Mouse (Mus musculus) forebrain, embryonic 14.5 days (tissue): Measurements from ENCODE around the gene Antxr2. TPM values are rescaled to one million over a fixed set of nuclear protein-coding genes. Genes with fewer than 3 reads are reported as not detected.

Experiments used
- ATAC-seq: fragments of 200-750 bp; cut with Nextera tagmentation; 2 replicates; pipeline ENCODE4 v1.8.0; 2017; ENCODE audit warnings: mild to moderate bottlenecking, moderate library complexity
- DNase-seq: peaks from one replicate; pipeline ENCODE4 v3.0.0-alpha.2; 2015; ENCODE audit warnings: low spot score
- H3K27ac ChIP-seq: fragments of 300-500 bp; sonication (generic); 2 replicates; pipeline ENCODE4 v1.5.1; 2014; ENCODE audit warnings: low read depth, mild to moderate bottlenecking, control low read depth, low read length, moderate library complexity
- H3K27me3 ChIP-seq: fragments of 300-500 bp; sonication (generic); replicated peaks from 2 replicates; pipeline ENCODE4 v1.6.1; 2014; ENCODE audit warnings: low read length, control low read depth, mixed read lengths; ENCODE audit not compliant: control insufficient read depth, insufficient read depth
- H3K36me3 ChIP-seq: fragments of 300-500 bp; sonication (generic); 2 replicates; pipeline ENCODE4 v1.6.1; 2014; ENCODE audit warnings: low read length, control low read depth; ENCODE audit not compliant: control insufficient read depth, insufficient read depth
- H3K4me1 ChIP-seq: fragments of 300-500 bp; sonication (generic); 2 replicates; pipeline ENCODE4 v1.6.1; 2014; ENCODE audit warnings: antibody characterized with exemption, low read length, control low read depth; ENCODE audit not compliant: control insufficient read depth, insufficient read depth
- H3K4me2 ChIP-seq: fragments of 300-500 bp; sonication (generic); 2 replicates; pipeline ENCODE4 v1.6.1; 2014; ENCODE audit warnings: mild to moderate bottlenecking, control low read depth, low read length
- H3K4me3 ChIP-seq: fragments of 300-500 bp; sonication (generic); 2 replicates; pipeline ENCODE4 v1.5.1; 2014; ENCODE audit warnings: low read depth, low read length, control low read depth
- H3K9ac ChIP-seq: fragments of 300-500 bp; sonication (generic); 2 replicates; pipeline ENCODE4 v1.6.1; 2014; ENCODE audit warnings: mild to moderate bottlenecking, low read length, control low read depth, moderate library complexity
- H3K9me3 ChIP-seq: fragments of 300-500 bp; sonication (generic); replicated peaks from 2 replicates; pipeline ENCODE4 v1.6.1; 2016; ENCODE audit warnings: low read length, control low read depth, mixed read lengths; ENCODE audit not compliant: control insufficient read depth
- whole genome bisulfite sequencing: fragments of 180-500 bp; shearing (Covaris S2); extraction: QIAGEN DNeasy Blood & Tissue Kit; methylation state at CpG from one replicate; pipeline ENCODE4 v1.1.7; 2014; 5-methylcytosine and 5-hydroxymethylcytosine counted together
- polyA plus RNA-seq: library from polyadenylated mRNA; unstranded; fragments of >200 nt; fragmentation: Nextera tagmentation; extraction: Ambion mirVana; gene quantifications from 2 replicates; pipeline ENCODE4 v1.2.1, GENCODE M21; 2014

The Antxr2 gene
- polyA plus RNA-seq, 1 experiment from 2014 or later = 3.5 TPM

DNA sequence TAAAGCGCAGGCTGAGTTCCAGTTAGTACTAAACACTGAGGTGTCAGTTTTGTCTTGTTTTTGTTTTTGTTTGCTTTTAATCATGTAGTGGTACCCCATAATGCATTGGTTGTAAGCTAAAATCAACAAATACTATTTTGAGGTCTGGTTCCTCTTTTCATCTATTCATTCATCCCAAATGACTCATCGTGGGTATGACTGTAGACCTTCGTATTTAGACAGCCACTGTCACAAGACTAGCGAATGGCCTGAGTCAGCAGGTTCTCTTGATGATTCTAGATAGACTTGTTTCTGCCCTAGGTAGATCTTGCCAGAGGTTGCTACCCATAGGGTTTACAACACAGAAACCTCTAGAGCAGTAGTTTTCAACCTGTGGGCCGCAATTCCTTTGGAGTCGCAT, 116.9 kb downstream of the Antxr2 start:
- Histone ChIP-seq H3K9me3 (no peaks in the 10 kb centered on the region), H3K4me1 (no peaks in the 10 kb centered on the region), H3K27ac (no peak overlapping the region), H3K9ac (no peak overlapping the region), H3K4me3 (no peak overlapping the region), H3K4me2 (no peak overlapping the region), H3K36me3 (no peaks in the 10 kb centered on the region), H3K27me3 (no peaks in the 10 kb centered on the region)
- DNase-seq (no peak), ATAC-seq (no peak)
- 94% methylated on average over 6 of the region's 6 CpGs for WGBS

DNA sequence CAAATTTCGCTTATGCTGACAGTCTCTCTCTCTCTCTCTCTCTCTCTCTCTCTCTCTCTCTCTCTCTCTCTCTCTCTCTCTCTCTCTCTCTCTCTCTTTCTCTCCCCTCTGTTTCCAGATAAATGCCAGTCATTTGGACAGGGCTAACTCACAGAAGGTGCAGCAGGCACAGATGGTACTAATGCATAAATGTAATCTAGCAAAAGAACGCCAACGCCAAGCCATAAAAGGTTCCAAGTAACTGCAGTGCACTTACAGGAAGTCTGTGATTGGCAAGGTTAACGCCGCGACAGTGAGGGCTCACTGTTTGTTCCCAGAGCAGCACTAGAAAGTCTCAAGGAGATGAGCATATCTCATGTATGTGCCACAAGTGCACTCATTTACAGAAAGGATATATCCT, 123.4 kb downstream of the Antxr2 start:
- ATAC-seq (peak; percentile 77), DNase-seq (peak; percentile 85)
- Histone ChIP-seq H3K4me2 (no peak overlapping the region), H3K4me3 (no peak overlapping the region), H3K4me1 (no peaks in the 10 kb centered on the region), H3K36me3 (no peaks in the 10 kb centered on the region), H3K27ac (no peak overlapping the region), H3K27me3 (no peaks in the 10 kb centered on the region), H3K9ac (no peak overlapping the region), H3K9me3 (no peaks in the 10 kb centered on the region)
- 66% methylated on average over 6 of the region's 6 CpGs for WGBS

DNA sequence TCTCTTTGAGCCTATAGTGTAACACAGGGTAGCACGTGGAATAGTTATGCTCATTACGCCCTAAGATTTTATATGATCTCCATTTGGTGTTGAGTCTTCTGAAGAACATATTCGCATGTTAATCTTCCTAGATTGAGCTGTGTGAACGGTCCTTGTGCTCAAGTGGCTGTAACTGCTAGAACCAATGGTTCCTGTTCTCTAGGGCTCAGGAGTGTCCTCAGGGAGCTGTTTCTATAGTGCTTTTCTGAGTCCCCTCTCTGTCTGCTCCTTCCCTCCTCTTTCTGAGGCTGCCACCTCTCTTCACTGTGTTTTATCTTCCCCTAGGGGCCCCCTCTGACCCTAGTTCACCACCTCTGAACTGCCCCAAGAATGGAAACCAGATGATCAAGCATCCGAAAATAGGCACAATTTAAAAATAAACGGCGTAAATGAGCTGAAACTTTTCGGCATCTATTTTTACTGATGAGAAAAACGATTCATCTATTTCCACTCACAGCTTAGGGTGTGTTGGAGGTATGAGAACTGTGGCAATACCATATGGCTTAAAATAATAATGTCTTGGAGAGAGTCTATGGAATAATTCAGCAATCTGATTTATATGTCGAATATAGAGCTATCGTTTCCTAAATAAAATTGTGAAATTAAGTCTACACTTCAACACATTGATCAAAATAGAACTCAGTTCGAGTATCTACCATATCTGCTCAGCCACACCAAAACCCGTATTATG, 124.1 kb downstream of the Antxr2 start:
- no peak overlapping the region for H3K4me2 ChIP-seq
- H3K4me3 ChIP-seq = no peak overlapping the region
- 82% methylated on average over 13 of the region's 13 CpGs for WGBS
- H3K9ac ChIP-seq = no peak overlapping the region
- no peaks in the 10 kb centered on the region for H3K36me3 ChIP-seq
- H3K4me1 ChIP-seq = no peaks in the 10 kb centered on the region
- H3K27me3 ChIP-seq = no peaks in the 10 kb centered on the region
- DNase-seq (no peak), ATAC-seq (no peak)
- no peaks in the 10 kb centered on the region for H3K9me3 ChIP-seq
- no peak overlapping the region; the same call in 1 of the 2 replicates for H3K27ac ChIP-seq

DNA sequence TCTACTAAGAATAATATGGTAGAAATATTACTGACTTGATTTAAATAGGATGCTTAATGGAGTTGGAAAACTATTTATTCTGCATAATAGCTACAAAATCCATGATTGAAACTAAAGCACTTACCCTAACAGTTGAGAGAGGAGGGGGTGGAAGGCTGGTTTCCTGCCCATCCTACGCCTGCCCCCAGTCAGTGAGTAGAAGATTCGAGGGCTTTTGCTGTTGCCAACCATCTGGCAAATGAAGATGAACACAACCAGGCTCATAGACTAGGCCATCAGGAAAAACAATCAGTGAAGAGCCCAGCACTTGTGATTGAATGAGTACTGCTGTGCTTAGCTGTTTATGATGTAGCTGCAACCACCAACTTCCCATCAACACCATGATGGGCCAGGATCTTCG, 125.0 kb downstream of the Antxr2 start:
- Histone ChIP-seq H3K27ac (no peak overlapping the region), H3K36me3 (no peaks in the 10 kb centered on the region), H3K9me3 (no peaks in the 10 kb centered on the region), H3K9ac (no peak overlapping the region), H3K4me2 (no peak overlapping the region), H3K4me3 (no peak overlapping the region), H3K4me1 (no peaks in the 10 kb centered on the region), H3K27me3 (no peaks in the 10 kb centered on the region)
- WGBS = 70% methylated on average over 3 of the region's 3 CpGs
- ATAC-seq (no peak), DNase-seq (no peak)

DNA sequence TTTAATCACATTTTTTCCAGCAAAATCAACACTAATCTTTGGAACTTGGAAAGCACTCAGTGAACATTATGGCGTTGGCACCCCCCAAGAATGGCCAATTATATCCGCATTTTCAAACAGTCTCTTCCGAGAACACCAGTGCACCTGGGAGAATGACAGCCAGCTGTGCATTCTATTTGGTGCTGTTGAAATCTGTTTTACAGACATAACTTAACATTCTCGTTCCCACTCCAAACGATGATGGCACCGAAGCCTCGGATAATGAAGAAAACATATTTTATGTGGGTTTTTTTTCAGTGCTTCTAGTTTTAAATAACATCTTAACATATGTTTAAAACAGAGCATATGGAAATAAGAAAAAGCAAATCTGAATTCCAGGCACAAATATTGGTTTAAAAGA, 129.7 kb downstream of the Antxr2 start:
- Histone ChIP-seq H3K27ac (no peak overlapping the region), H3K4me1 (no peaks in the 10 kb centered on the region), H3K27me3 (no peaks in the 10 kb centered on the region), H3K9ac (no peak overlapping the region), H3K4me3 (no peak overlapping the region), H3K4me2 (no peak overlapping the region), H3K36me3 (no peaks in the 10 kb centered on the region), H3K9me3 (no peaks in the 10 kb centered on the region)
- WGBS = 80% methylated on average over 7 of the region's 7 CpGs
- DNase-seq = peak; percentile 29
- no peak for ATAC-seq

DNA sequence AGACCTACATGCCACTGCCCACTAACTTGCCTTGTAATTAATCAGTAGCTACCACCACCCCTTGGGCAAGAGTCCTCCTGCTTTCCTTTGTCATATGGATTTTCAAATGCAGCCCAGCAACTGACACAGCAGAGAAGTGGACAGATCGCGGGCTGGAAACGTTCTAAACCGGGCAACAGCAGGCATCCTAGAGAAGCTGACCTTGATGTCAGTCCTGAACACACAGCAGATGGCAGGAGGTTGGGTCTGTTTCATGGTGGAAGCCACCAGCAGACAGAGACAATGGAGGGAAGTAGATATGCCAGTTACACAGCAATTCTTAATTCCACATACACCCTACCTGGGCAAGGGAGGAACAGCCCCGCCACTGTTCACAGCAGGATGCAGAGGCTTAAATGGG, 131.5 kb downstream of the Antxr2 start:
- ATAC-seq (no peak), DNase-seq (no peak)
- Histone ChIP-seq H3K9me3 (no peaks in the 10 kb centered on the region; the same call in 1 of the 2 replicates), H3K27ac (no peak overlapping the region), H3K9ac (no peak overlapping the region), H3K27me3 (no peaks in the 10 kb centered on the region), H3K4me1 (no peaks in the 10 kb centered on the region), H3K4me2 (no peak overlapping the region), H3K36me3 (no peaks in the 10 kb centered on the region), H3K4me3 (no peak overlapping the region)
- WGBS = 80% methylated on average over 5 of the region's 5 CpGs

DNA sequence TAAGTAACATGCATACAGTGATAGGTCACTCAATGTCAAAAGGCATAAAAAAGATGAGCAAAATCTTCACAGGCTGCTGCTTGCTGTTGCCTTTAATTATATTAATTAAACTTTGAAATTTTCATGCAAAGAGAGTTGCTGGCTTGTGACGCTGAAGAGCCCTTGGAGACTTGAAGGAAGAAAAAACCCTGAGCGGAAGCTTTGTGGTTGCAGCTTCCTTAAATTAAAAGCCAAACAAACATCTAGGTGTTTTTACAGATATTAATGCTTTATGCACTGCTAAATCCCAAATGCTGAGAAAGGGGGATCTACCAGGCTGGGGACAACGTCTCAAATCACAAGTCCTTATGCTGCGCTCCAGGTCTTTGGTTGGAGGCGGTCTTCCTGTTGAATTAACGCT, 145.4 kb downstream of the Antxr2 start:
- H3K9ac ChIP-seq = no peak overlapping the region
- H3K27ac ChIP-seq = no peak overlapping the region
- ATAC-seq (no peak), DNase-seq (no peak)
- H3K4me2 ChIP-seq = no peak overlapping the region
- no peaks in the 10 kb centered on the region for H3K4me1 ChIP-seq
- H3K27me3 ChIP-seq = no peaks in the 10 kb centered on the region
- no peak overlapping the region for H3K4me3 ChIP-seq
- H3K9me3 ChIP-seq = no peaks in the 10 kb centered on the region
- whole genome bisulfite sequencing = 94% methylated on average over 6 of the region's 6 CpGs
- H3K36me3 ChIP-seq = no peaks in the 10 kb centered on the region

DNA sequence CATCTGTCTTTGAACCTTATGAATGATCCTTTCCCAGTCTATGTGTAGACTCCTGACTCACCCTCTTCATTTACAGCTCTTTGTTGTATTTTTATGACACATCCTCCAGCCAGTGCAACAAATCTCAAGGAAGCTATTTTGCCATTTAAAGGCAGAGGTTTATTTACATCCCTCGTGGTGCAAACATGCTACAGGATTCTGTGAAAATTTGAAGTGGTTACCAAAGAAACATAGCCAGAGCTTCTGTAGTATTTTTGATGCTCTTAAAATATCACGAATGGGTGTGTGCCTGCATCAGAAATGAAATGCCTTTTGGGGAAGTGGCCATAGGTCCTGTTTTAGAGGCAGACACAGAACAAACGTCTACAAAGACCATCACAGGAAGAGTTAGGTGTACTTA, 146.7 kb downstream of the Antxr2 start:
- DNase-seq (no peak), ATAC-seq (no peak)
- no peaks in the 10 kb centered on the region for H3K36me3 ChIP-seq
- no peaks in the 10 kb centered on the region for H3K9me3 ChIP-seq
- no peak overlapping the region for H3K4me2 ChIP-seq
- no peak overlapping the region for H3K4me3 ChIP-seq
- no peaks in the 10 kb centered on the region for H3K27me3 ChIP-seq
- no peaks in the 10 kb centered on the region for H3K4me1 ChIP-seq
- no peak overlapping the region for H3K9ac ChIP-seq
- whole genome bisulfite sequencing = 88% methylated on average over 3 of the region's 3 CpGs
- H3K27ac ChIP-seq = no peak overlapping the region

DNA sequence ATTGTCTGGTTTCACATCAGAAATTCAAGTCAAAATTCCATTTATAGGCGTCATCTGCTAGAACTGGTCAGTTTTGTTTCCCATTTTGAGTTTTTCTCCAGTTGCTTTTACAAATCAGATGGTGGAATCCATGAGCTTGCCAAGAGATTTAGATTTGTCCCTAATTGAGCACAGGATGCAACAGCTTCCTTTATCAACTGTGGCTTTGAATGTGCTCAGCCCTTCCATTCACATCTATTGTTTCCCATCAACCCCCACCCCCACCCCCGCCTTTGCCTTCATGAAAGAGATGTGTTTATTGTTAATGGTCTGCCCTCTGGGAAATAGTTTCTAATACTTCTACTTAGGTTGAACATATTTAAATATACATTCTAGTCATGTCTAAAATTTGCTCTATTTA, 149.4 kb downstream of the Antxr2 start:
- no peak overlapping the region for H3K4me3 ChIP-seq
- no peak for DNase-seq
- H3K27me3 ChIP-seq = no peaks in the 10 kb centered on the region
- no peaks in the 10 kb centered on the region for H3K4me1 ChIP-seq
- WGBS = 53% methylated on average over 2 of the region's 2 CpGs
- no peaks in the 10 kb centered on the region for H3K9me3 ChIP-seq
- H3K9ac ChIP-seq = no peak overlapping the region
- ATAC-seq = no peak
- H3K4me2 ChIP-seq = no peak overlapping the region
- H3K36me3 ChIP-seq = no peaks in the 10 kb centered on the region
- no peak overlapping the region for H3K27ac ChIP-seq
